9 mouse cellular contexts compared by ENCODE assay signal in genomic region chr5:117096716-117097115, GRCm38 (mm10). TPM values are rescaled to one million over a fixed set of nuclear protein-coding genes. Genes with fewer than 3 reads are reported as not detected.
DNase-seq lines count a peak whose midpoint lies in the region; ATAC-seq lines count a peak whose summit lies in the region.
"Had no signal": no experiment of that assay in that cellular context is flagged by ENCODE, and none has a peak within 500 bp of the region (broad histone marks: within the 10 kb centered on the region; RNA-seq: fewer than 3 reads in every experiment).

No protein-coding gene starts in this region.

- ATAC-seq in hindbrain, embryonic 14.5 days (ENCODE audit: low FRiP score): no peak

- 50% methylated on average over 3 of the region's 3 CpGs for WGBS in heart, embryonic 10.5 days
- WGBS in hindbrain, embryonic 14.5 days: 49% methylated on average over 3 of the region's 3 CpGs

- H3K9ac ChIP-seq in hindbrain, embryonic 14.5 days: no peak overlapping the region

- H3K36me3 ChIP-seq in heart, embryonic 10.5 days: peaks cover 81% of the 10 kb centered on the region
- peaks cover 81% of the 10 kb centered on the region for H3K36me3 ChIP-seq in hindbrain, embryonic 14.5 days (replicated peaks; ENCODE audit: control insufficient read depth, insufficient read depth)

- H3K4me2 ChIP-seq in hindbrain, embryonic 14.5 days (replicated peaks): no peak overlapping the region
- H3K4me2 ChIP-seq: neural tube, embryonic 13.5 days had no signal

- H3K27me3 ChIP-seq in heart, embryonic 10.5 days (ENCODE audit: insufficient read depth, poor library complexity, severe bottlenecking): no peaks in the 10 kb centered on the region
- no peaks in the 10 kb centered on the region for H3K27me3 ChIP-seq in hindbrain, embryonic 14.5 days (ENCODE audit: control insufficient read depth, insufficient read depth, low read length)
- H3K27me3 ChIP-seq: neural tube, embryonic 13.5 days had no signal

- peak; percentile 37 to 71 for DNase-seq in heart, adult 18-20 months
- no peak for DNase-seq in heart, embryonic 10.5 days (ENCODE audit: low spot score)
- DNase-seq in thymus, postnatal 0 days (ENCODE audit: low spot score): peak; percentile 60
- no peak for DNase-seq in thymus, adult 18-20 months
- DNase-seq in cerebellum, adult 8-10 months: peak; percentile 61
- DNase-seq in hindbrain, embryonic 14.5 days (ENCODE audit: low spot score): peak; percentile 81
- peak; percentile 69 for DNase-seq in lung, postnatal 10 days
- peak; percentile 67 for DNase-seq in testis, postnatal 10 days (ENCODE audit: low spot score)

- no peak overlapping the region for H3K27ac ChIP-seq in heart, embryonic 10.5 days
- H3K27ac ChIP-seq in hindbrain, embryonic 14.5 days: no peak overlapping the region

- no peaks in the 10 kb centered on the region; the same call in 1 of the 2 replicates for H3K4me1 ChIP-seq in heart, embryonic 10.5 days
- 0 out of 2 replicates have a peak, but pooled peaks cover 4% of the 10 kb centered on the region for H3K4me1 ChIP-seq in hindbrain, embryonic 14.5 days (replicated peaks; ENCODE audit: control insufficient read depth, insufficient read depth, low read length)

- no peak overlapping the region for H3K4me3 ChIP-seq in heart, embryonic 10.5 days
- no peak overlapping the region for H3K4me3 ChIP-seq in hindbrain, embryonic 14.5 days (replicated peaks; ENCODE audit: low read length)
- H3K4me3 ChIP-seq: neural tube, embryonic 13.5 days had no signal

- H3K9me3 ChIP-seq in heart, embryonic 10.5 days: no peaks in the 10 kb centered on the region
- H3K9me3 ChIP-seq in hindbrain, embryonic 14.5 days (ENCODE audit: control insufficient read depth, low read length): no peaks in the 10 kb centered on the region
- H3K9me3 ChIP-seq: neural tube, embryonic 13.5 days had no signal

RNA-seq across cellular contexts. Expression of gene Suds3, which starts 19.2 kb away (rescaled TPM):
- 10 to 100 TPM; 84.8 to 92.0 TPM for total RNA-seq in heart, adult 18-20 months (2021)
- 54.8 and 76.3 TPM in 2 replicates for polyA plus RNA-seq in heart, embryonic 10.5 days (2016; fragmentation: Nextera tagmentation; extraction: Ambion mirVana)
- polyA plus RNA-seq in thymus, postnatal 0 days (2015; fragmentation: Nextera tagmentation; extraction: Ambion mirVana): 66.0 and 69.1 TPM in 2 replicates
- polyA plus RNA-seq in hindbrain, embryonic 14.5 days (2014; fragmentation: Nextera tagmentation; extraction: Ambion mirVana): 52.8 and 58.4 TPM in 2 replicates

RNA-seq across cellular contexts. Expression of gene Taok3, which starts 23.2 kb away (rescaled TPM):
- 1 to 10 TPM; 5.8 to 7.8 TPM for total RNA-seq in heart, adult 18-20 months (2021)
- 12.2 and 18.6 TPM in 2 replicates for polyA plus RNA-seq in heart, embryonic 10.5 days (2016; fragmentation: Nextera tagmentation; extraction: Ambion mirVana)
- polyA plus RNA-seq in thymus, postnatal 0 days (2015; fragmentation: Nextera tagmentation; extraction: Ambion mirVana): 68.1 and 71.1 TPM in 2 replicates
- polyA plus RNA-seq in hindbrain, embryonic 14.5 days (2014; fragmentation: Nextera tagmentation; extraction: Ambion mirVana): 50.4 and 62.3 TPM in 2 replicates

Comparison
In these comparisons a context has a peak if more than half of its experiments do, and no peak if none do; other contexts are left out.
1. DNase-seq: peak in heart, adult 18-20 months (2 of 2), thymus, postnatal 0 days (single experiment), cerebellum, adult 8-10 months (single experiment), hindbrain, embryonic 14.5 days (single experiment), lung, postnatal 10 days (single experiment) and testis, postnatal 10 days (single experiment); none in heart, embryonic 10.5 days (single experiment) and thymus, adult 18-20 months (0 of 2).